Mouse (Mus musculus) C2C12 (cell line): Measurements from ENCODE around the gene Piwil1.

Source experiments
- CTCF ChIP-seq: IDR thresholded peaks from one replicate; pipeline ENCODE4 v1.5.1; 2011; ENCODE audit not compliant: control insufficient read depth, insufficient read depth, insufficient read length
- FOSL1 ChIP-seq: IDR thresholded peaks from one replicate; pipeline ENCODE4 v1.8.0; 2011; ENCODE audit warnings: mild to moderate bottlenecking, low read length; ENCODE audit not compliant: poor library complexity, insufficient read depth, severe bottlenecking
- MAX ChIP-seq: IDR thresholded peaks from one replicate; pipeline ENCODE4 v1.6.1; 2011; ENCODE audit warnings: mild to moderate bottlenecking, control low read depth
- MYOD1 ChIP-seq: IDR thresholded peaks from one replicate; pipeline ENCODE4 v1.6.1; 2011; ENCODE audit warnings: low read depth; ENCODE audit not compliant: control insufficient read depth, insufficient read length
- MYOG ChIP-seq: IDR thresholded peaks from one replicate; pipeline ENCODE4 v1.6.1; 2011; ENCODE audit not compliant: control insufficient read depth, insufficient read length; ENCODE audit errors: extremely low read depth
- USF1 ChIP-seq: IDR thresholded peaks from one replicate; pipeline ENCODE4 v1.6.1; 2011; ENCODE audit warnings: low read depth, mild to moderate bottlenecking, control low read depth, moderate library complexity

DNA sequence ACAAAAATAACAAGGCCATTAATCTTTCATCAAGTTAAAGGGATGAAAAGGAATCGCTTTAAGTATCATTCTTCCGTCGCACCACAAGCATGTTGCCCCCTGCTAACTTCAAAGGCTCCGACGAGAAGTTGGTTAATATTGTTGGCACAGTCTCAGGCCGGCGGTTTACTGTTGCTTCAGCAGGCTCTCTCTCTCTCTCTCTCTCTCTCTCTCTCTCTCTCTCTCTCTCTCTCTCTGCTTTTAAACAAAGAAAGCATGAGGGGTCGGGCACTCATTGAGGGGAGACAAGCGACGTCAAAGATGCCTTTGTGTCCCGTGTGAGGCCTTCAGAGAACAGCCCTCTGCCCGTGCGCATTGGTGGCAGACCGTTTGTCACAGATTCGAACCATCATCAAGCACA is 17.7 kb upstream of the Piwil1 start:
- TF ChIP-seq CTCF (no peak), USF1 (no peak), MYOG (no peak), MAX (no peak), MYOD1 (no peak), FOSL1 (no peak)
